Mouse (Mus musculus): ENCODE data around the gene Olfr1417.
"Not testable (repeated sequence)": the region's sequence is repeated elsewhere in the genome, so short reads cannot be mapped to it uniquely, and the experiment has no call there.

The Olfr1417 gene

DNA sequence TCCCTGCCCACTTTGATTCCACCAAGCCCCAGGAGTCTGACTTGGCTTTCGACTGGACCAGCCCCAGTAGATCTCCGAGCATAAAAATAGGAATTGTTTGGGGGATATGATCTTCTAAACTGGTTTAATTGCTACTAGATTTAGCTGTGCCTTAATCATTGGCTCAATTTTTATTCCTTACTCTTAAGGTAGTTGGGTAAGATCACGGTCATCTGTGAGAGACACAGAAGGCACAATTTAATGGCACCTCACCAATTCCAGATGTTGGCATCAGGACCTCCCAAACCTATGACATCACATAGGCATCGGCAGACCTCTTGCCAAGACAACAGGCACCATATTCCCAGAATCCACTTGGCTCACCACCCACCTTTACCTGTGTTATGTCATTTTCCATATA is at the start of gene Olfr1417:
TSS of gene Olfr1417 (minus strand) at position 101 of the 400 bp plus-strand sequence.
- DNase-seq = no peak

GRCm38 (mm10) chr19:11886265-11886664 is 47.2 kb upstream of the Olfr1417 start, which contains the start of gene Olfr1420:
Gene Olfr1420, plus strand, starts transcription at chr19:11886565.
- DNase-seq = no peak

DNA sequence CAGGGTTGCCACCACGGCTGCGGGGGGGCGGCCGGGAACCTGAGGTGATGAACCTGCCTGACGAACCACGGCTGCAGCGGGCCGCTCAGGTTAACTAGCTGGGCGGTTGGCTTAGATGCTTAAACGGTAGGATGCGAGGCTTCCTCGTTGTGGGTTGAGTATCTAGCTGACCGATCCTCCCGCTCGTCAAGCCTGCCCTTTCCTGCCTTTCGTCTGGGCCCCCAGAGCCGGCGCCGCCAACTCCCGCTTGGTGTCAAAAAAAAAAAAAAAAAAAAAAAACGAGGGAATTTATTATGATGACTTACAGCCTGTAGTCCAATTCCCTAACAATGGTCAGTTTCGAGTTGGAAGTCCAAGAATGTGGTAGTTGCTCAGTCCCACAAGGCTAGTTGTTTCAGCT is 39.4 kb upstream of the Olfr1417 start:
- not testable (repeated sequence) for DNase-seq

- DNase-seq = no peak
Measured at GRCm38 (mm10) chr19:11875006-11875405, 36.0 kb upstream of the Olfr1417 start, which contains the start of gene Olfr1419. Gene Olfr1419, minus strand, starts transcription at chr19:11875106.

- no peak for DNase-seq
Measured at GRCm38 (mm10) chr19:11867837-11868236, 28.8 kb upstream of the Olfr1417 start.

GRCm38 (mm10) chr19:11860966-11861365 is 21.9 kb upstream of the Olfr1417 start, which contains the start of gene Olfr1418:
Gene Olfr1418, minus strand, starts transcription at chr19:11861066.
- no peak for DNase-seq

GRCm38 (mm10) chr19:11856506-11856905 is 17.5 kb upstream of the Olfr1417 start:
- DNase-seq = no peak

GRCm38 (mm10) chr19:11854821-11855220 is 15.8 kb upstream of the Olfr1417 start:
- DNase-seq = no peak

GRCm38 (mm10) chr19:11852652-11853051 is 13.6 kb upstream of the Olfr1417 start:
- DNase-seq = no peak

DNA sequence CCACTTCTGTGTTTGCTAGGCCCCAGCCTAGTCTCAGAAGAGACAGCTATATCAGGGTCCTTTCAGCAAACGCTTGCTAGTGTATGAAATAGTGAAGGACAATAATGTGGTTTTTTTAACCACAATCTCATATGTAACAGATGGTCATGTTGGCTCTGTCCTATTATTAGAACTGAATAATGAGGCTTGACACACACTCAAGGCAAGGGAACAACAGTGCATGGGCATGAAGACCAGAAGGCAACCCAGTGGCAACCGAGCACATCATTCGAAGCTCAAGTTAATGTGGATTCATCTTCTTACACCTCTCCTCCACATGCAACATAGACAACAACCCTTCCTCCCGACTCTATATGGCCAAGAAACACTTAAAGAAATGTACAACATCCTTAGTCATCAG is 7.3 kb upstream of the Olfr1417 start:
- DNase-seq = no peak

DNA sequence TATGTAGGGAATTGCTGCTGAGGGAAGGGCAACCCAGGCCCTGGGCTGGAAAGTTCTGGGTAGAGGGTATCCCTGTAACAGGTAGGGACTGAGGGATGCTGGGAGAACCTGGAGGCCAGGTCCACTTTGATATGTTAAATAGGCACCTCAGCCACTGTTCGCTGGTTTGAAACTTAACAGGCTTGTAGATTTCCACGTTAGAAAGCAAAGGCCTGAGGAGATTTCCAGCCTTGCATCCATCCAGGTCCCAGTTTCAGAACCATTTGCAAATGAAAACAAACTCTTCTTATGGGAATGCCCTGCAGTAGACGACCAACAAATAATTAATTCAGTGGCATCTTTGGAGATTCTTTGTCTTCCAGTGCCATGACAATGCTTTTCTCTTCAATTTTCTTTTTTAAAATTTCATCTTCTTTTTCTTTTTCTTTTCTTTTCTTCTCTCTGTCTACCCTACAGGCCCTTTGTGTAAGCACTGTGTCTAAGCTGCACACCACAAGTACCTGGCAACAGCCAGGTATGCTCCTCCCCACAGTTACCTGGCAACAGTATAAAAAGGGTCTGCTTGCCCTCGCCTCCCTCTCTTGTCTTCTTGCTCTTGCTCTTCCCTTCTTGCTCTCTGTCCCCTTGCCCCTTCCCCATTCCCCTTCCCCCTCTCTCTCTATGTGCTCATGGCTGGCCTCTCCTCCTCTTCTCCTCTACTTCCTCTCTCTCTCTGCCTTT is 15.5 kb downstream of the Olfr1417 start:
- no peak for DNase-seq

- DNase-seq = no peak
Measured at GRCm38 (mm10) chr19:11820211-11820610, 18.8 kb downstream of the Olfr1417 start.

GRCm38 (mm10) chr19:11819800-11820199 is 19.2 kb downstream of the Olfr1417 start:
- DNase-seq = peak; percentile 82

GRCm38 (mm10) chr19:11819143-11819700 is 19.8 kb downstream of the Olfr1417 start, which contains the start of gene Stx3:
Gene Stx3, minus strand, starts transcription at chr19:11819403.
- DNase-seq = peak; percentile 6

- DNase-seq = peak; percentile 40
Measured at GRCm38 (mm10) chr19:11818199-11819142, 20.5 kb downstream of the Olfr1417 start.

DNA sequence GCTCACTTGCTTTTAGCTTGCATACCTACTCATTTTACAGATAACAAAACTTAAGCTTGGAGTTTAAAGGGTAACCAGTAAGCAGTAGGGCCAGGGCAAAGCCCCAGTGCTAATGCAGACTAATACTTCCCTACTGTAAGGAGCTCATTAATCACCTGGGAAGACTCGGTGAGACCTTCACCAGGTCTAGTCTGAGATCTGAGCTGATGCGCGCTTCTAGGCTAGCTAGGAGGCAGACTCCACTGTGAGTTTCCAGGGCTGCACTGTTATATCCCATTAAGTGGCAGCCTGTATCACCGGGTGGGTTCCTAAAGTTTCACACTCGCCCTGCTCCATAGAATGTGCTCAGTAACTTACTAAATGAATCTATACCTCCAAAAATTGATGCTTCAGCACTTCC is 21.4 kb downstream of the Olfr1417 start:
- no peak for DNase-seq

DNA sequence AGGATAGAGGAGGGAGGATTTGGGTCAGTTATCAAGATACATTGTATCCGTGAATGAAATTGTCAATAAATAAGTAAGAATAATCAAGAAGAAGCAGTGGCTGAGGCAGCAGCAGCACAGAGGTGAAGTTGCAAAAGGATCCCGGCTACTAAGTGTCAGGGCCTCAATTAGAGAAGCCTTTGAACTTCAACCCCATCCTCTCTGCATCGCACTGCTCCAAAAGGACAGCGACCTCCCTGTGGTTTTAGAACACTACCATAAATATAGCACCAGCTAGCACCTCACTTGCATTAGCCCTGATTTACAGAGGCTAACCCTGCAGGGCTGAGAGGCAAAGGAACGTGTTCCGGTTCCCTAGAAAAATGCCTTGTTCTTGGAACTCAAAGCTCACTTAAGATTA is 22.3 kb downstream of the Olfr1417 start:
- DNase-seq = no peak

- no peak for DNase-seq
Measured at GRCm38 (mm10) chr19:11814742-11815333, 24.2 kb downstream of the Olfr1417 start.

- DNase-seq = no peak
Measured at GRCm38 (mm10) chr19:11813649-11814048, 25.4 kb downstream of the Olfr1417 start.

- DNase-seq = no peak
Measured at GRCm38 (mm10) chr19:11813136-11813535, 25.9 kb downstream of the Olfr1417 start.

- DNase-seq = no peak
Measured at GRCm38 (mm10) chr19:11811688-11812365, 27.2 kb downstream of the Olfr1417 start.

DNA sequence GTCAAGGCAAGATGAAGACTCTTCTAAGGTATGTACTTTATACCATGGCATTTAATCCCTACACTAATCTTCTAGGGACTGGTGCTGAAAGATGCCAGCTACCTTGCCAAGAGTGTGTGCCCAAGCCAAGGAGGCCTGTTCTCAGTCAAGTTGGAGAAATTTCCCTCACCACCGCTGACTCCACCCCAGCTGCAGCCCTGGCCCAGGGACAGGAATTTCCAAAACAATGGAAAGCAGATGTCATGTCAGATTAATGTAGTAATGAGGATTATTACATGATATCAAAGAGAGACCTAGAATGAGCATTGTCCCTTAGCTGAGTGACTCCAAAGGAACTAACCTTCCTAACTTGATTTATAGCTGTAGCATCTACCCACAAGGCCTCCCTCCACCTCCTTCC is 28.2 kb downstream of the Olfr1417 start:
- DNase-seq = no peak
